Mouse (Mus musculus): Measurements from ENCODE around the gene Ccdc57.

Gene Ccdc57

DNA sequence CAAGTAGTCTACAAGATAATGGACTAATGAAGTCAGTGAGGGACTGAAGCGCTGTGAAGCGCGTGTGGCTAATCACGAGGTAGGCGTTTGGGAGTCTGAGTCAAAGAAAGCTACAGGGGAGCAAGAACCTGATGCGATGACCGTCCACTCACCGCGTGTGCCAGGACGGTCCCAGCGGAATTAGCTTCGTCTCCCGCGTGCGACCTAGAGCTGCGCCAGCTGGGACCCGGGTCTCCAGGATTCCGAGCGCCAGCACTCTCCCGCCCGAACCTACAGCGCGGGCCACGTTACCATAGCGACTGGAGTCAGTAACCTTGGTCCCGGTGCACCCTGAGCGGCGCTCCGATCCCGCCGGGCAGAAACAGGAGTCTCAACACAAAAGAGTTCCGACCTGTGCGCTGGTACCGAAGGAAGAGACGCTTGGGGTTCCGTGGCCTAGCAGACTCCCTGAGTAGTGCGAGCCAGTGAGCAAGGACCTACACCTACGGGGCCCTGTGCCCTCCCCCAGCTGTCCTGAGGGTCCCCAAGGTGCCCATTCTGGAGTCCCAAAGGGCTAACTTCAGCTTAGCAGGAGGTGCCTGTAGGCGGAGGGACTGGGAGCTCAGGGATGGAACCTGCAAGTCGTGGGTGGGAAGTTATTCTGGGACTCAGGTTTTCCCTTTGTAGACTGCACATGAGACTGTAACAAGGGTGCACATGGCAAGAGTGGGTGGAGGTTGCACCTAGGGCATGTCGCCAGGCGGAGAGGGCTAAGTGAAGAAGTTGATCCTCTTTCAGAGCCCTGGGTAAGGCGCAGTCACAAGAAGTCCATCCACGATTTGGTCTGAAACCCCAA, at the start of gene Ccdc57:
Gene Ccdc57 (minus strand): TSS at position 309 of the 835 bp plus-strand sequence.
- peak; percentile 91 for DNase-seq (ENCODE audit: extremely low read depth, insufficient read length, low spot score)

DNA sequence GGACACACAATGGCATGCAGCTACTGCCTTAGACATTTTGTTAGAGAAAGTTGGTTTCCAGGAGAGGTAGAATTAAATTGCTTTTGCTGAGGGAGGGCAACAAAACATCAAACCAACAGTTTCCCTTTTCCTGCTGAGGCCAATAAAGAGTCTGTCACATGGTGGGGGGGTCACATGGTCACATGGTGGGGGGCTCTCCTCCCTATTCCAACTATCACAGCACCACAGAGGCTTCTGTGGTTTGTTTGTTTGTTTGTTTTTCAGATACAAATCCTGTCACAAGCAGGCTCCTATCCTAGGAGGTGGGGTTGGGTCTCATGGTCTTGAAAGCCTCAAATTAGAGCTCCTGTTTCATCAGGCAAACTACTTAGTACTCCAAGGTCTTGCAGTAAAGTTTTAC, 49.8 kb upstream of the Ccdc57 start:
- no peak for DNase-seq (ENCODE audit: extremely low read depth, insufficient read length, low spot score)

DNA sequence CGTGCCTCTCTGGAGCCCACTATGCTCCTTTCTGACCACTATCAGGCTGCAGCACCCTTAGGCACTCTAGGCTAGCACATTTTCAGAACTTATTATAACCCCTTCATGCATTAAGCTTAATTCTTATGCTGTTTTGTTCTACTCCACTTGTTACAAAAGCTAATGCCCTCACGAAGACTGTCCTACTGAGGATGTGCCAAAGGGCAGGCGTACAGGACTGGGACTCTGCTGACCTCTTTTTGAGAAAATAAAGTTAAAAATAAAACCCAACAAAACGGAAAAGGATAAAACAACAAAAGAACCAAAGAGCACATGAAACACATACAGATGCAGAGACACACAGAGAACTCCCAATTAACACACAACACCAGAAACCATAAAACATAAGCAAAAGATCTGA, 49.0 kb upstream of the Ccdc57 start:
- no peak for DNase-seq (ENCODE audit: extremely low read depth, insufficient read length, low spot score)

DNA sequence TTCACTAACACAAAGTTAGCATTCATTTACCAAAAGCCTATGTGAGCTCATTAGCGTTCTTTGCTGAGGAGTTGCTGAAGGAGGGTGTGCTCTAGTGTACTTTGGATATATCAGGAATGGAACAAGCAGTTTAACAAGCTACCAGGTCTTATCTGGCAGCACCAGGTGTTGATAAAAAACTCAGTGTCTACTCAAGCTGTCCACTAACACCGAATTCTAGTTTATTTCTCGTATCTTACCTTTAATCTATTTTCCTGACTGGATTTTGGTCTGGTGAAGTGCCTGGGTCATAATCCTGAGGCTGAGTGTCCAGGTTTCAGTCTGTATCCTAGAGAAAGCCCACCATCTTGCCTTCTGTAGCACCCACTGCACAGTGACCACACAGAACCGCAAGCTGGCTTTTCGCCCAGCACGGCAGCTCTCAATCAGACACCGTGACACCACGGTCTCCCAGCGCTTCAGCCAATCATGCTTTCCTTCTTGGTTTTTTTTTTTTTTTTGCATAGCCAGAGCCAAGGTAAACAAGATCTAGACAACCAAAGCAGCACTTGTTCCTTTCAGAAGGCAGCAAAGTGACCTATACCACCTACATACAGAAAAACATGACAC, 47.9 kb upstream of the Ccdc57 start:
- no peak for DNase-seq (ENCODE audit: extremely low read depth, insufficient read length, low spot score)

DNA sequence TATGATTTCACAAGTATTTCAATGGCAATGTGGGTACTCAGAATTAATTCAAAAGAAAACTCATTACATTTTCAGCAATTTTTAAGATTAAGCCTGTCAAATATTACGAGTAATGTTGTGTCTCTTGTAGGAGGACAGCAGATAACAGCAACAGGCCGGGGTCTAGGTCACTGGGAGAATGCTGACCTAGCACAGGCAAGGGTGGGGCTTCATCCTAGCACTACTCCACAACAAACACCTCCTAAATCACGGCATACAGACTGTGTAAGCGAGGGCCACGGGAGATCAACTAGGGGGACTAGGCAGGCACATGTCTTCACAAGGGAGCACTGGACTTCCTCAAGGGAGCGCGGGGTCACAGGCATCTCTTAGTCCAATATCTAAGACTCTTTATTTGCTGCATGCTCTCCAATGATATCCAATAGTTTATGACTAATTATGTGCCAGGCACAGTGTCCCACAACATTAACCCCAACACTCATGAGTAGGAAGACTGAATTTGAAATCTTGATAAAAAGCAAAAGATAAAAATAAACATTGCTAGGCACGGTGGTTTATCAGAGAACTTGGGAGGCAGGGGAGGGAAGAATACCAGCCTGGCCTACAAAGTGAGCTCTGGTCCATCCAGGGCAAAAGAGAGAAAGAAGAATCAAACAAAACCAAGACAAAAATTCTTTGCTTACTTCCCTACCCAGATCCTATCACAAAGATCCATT, 47.2 kb upstream of the Ccdc57 start:
- DNase-seq (ENCODE audit: extremely low read depth, insufficient read length, low spot score), result no peak

DNA sequence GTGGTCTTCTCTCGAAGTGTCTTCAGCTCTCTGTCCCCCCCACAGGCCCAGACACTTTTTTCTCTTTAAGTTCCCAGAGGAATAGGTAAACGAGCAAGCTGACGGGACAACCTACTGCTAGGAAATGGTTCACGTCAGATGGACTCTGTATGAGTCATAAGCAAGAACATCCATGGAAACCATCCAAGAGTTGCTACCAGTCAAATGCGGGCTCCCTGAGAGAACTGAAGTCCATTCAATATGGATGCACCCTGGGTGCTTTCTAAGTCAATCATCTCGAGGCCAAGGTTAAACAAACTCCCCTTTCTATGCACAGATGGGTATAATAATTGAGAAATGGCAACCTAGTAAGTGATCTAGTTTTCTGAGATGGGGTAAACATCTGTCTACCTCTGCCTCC, 40.6 kb upstream of the Ccdc57 start:
- DNase-seq (ENCODE audit: extremely low read depth, insufficient read length, low spot score), result peak; percentile 42

DNA sequence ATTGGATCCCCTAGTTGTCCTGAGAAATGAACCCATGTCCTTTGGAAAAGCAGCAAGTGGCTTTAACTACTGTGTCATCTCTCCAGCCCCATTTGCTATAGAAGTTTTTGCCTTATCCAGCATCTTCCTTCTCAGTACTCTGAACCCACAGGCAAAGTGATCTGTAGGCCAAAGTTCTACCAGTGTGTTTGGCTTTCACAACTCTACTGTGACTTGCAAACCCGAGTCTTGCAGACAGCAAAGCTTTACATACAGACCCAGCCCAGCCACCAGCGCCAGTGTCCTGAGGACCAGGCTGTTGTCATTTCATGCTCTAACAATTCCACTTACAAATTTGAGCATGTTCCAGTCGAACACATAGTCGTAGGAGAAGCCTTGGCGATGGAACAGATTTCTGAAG, 38.6 kb upstream of the Ccdc57 start:
- DNase-seq (ENCODE audit: extremely low read depth, insufficient read length, low spot score), result no peak

DNA sequence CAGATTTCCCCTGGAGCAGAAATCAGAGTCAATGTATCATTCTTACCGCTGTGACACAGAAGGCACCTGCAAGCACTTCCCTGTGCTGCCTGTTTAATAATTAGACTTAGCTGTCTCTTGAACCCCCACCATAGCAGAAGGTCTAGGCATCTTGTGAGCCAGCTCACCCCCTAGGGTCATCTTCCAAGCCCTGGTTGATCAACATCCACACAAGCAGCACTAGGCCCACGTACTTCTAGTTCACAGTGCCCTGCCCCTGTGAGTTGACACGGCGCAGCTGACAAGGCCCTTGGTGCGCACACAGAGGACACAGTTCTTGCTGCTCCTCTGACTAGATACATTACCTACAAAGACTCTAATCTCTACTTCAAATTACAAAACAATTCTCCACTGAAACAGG, 37.1 kb upstream of the Ccdc57 start:
- no peak for DNase-seq (ENCODE audit: extremely low read depth, insufficient read length, low spot score)

DNA sequence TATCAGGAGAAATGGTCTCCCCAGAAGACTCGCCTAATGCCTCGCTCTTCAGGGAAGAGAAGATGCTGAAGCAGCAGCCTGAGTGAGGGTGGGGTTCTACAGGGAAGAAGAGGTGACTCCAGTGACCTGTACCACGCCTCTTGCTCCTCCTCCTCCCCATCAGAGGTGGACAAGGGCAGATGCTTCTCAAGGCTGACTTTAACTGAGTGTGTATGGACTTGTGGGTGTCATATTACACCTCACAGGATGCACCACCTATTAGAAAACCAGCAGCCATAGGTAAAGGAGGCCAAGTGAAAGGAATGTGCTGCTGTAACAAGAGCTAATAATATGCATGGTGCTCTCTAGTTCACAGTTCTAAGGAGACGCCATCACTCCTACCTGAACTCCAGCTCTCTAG, 32.9 kb upstream of the Ccdc57 start:
- DNase-seq (ENCODE audit: extremely low read depth, insufficient read length, low spot score), result no peak

DNA sequence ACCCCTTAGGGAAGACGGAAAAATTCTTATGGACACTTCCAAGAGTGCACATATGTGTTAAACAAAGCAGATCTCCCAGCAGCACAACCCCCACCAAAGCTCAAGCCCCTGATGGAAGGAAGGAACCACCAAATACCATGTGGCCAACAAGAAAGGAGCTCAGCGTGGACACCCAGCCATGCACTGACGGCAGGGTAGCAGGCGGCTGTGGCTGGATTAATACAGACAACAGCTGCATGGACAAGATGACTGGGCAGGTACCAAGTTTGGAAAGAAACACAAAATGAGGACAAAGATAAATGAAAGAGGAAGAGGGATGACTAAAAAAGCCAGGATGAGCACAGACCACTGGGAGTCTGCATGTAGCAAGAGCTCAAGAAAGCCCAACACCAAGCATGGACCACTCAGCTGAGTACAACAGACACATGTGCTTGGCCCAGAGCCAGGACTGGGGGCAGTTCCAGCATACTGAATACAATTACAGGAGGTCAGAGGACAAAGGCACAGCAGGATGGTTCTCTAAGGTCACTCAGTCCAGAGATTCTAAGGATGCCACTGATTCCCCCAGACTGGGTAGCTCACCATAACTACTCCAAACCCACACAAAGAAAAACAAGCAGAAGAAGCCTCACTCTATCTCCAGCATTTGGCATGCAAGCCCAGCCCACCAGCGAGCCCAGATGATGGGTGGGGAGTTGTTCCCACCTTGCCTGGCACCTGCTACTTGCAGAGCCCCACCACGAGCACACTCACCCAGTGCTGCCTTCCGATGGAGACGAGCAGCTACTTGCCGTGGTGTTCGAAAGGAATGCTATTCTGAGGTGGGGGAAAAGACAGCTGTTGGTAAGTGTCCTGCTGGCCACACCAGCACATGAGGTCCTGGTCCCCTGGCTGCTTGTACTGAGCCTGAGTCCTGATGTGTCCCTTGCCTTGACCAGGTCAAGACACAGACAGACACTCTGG, 31.8 kb upstream of the Ccdc57 start:
- no peak for DNase-seq (ENCODE audit: extremely low read depth, insufficient read length, low spot score)

DNA sequence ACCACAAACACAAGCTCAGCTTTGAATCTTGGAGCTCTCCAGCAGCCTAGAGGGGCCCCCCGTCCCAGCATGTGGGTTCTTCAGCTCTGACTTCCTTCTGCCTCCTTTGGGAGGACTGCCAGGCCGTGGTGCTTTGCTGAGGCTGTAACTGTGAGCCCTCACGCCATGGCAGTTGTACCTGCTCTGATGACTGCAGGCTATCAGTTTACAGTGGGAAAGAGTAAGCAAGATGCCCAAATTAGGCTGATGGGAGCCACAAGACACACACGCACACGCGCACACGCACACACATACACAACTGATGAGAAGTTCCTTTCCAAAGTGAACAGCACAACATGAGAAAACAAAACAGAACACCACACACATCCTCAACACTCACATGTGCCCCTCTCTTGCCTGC, 30.2 kb upstream of the Ccdc57 start:
- no peak for DNase-seq (ENCODE audit: extremely low read depth, insufficient read length, low spot score)

DNA sequence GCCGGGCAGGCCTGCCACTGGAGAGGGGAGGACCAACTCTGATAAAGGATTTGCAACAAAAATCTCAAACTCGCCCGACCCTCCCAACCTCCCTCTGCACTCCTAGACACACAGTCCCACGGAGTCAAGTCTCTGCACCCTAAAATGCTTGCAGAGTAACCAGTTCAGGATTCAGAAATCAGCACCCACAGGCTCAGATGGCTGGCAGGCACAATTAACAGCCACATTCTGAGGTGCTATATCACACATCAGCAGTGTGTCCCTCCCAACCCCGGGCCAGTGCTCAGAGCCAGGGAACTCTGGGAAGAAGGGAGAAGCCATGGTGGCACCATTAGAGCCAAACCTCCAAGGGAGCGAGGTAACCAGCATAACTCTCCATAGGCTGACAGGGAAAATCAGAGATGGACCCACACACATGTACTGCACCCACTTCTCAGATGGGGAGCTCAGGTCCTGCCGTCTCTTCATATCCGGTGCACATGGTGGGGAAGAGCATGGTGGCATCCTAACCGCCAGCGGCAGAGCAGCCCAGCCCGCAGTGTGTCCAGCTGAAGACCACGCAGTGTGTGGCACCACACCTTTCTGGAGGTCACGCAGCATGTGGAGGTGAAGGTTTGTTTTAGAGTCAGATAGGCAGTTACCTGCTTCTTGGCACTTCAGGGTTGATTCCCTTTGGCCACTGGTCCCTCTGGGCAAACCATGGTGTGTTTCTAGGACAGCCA, 29.5 kb upstream of the Ccdc57 start:
- DNase-seq (ENCODE audit: extremely low read depth, insufficient read length, low spot score), result no peak

DNA sequence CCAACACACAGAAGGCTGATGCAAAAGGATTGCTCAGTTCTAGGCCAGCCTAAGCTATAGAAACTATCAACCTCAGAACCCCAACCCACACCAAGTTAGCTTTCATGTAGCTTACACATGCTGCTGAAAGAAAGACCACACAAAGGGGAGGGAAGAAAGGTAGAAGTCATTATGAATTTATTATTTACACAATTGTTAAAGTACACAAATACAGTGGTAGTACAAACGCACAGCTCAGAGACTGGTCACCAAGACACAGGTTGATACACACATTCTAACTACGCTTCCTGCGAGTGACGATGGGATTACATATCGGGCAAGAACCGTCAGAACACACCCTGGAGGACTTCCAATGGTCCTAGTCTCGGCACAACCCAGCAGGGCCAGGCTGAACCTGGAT, 28.9 kb upstream of the Ccdc57 start:
- DNase-seq (ENCODE audit: extremely low read depth, insufficient read length, low spot score), result no peak

DNA sequence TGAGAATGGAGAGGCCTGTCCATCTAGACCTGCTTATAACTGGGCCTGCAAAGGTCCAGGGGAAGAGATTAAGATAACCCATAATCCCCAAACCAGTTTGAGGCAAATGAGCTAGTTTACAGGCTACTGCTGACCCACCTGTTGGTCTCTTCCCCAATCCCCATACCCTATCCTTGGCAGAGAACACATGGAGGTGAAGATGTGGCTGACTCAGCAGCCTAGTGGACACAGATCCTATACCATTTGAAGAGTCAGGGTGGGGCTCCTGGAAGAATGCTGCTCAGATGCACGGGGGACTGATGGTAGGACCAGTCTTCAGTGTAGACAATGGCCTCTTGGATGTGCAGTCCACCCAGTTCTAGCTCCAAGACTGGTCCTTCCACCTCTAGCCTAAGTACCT, 27.6 kb upstream of the Ccdc57 start:
- DNase-seq (ENCODE audit: extremely low read depth, insufficient read length, low spot score), result no peak

DNA sequence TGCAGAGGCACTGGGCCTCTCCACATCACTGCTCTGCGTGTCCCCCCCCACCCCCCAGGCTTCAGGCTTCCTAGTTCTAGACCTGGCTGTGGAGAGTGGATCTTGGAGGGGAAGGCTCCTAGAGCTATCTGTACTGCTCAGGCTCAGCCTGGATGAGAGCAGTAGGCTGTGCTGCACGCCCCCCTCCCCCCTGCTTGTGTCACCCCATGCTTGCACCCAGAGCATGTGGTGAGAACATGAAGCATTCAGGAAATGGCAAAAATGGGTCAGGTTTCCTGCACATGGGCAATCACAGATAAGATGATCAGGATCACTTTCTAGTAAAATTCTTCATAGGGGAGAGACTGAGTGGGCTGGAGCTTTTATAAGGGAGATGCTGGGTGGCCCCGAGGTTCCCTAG, 26.9 kb upstream of the Ccdc57 start:
- DNase-seq (ENCODE audit: extremely low read depth, insufficient read length, low spot score), result no peak

DNA sequence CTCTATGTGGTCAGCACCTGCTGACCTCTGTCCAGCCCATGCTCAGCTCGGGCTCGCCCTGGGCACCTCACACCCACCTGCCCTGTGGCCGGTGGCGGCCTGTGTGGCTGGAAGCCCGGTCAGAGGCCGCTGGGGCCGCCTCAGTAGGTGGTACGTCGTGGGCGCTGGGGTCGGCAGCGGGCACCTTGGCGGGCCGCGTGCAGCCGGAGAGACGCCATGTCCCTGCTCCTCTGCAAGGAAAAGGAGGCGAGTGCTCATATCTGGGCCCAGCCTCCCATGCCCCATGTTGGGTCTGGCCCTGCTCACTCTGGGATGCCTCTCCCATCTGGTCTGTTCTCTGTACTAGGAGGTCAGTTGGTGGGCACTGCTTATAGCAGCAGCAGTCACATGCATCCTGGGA, 26.4 kb upstream of the Ccdc57 start:
- DNase-seq (ENCODE audit: extremely low read depth, insufficient read length, low spot score), result no peak

DNA sequence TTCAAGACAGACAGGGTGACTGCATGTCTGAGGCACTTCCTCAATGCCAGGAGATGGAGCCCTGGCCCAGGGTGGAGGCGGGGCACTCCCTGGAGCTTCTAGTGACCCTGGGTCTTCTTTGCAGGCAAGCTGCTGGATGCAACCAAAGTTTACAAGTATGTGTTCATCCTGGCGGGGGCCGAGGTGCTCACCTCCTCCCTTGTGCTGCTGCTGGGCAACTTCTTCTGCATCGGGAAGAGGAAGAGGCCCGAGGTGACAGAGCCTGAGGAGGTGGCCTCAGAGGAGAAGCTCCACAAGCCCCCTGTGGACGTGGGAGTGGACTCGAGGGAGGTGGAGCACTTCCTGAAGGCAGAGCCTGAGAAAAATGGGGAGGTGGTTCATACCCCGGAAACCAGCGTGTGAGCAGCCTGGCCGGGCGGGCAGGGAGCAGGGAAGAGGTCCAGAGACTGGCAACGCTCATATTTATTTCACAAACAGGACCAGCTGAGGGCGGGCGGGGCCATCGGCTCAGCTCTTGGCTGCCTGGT, 25.1 kb upstream of the Ccdc57 start:
- no peak for DNase-seq (ENCODE audit: extremely low read depth, insufficient read length, low spot score)

DNA sequence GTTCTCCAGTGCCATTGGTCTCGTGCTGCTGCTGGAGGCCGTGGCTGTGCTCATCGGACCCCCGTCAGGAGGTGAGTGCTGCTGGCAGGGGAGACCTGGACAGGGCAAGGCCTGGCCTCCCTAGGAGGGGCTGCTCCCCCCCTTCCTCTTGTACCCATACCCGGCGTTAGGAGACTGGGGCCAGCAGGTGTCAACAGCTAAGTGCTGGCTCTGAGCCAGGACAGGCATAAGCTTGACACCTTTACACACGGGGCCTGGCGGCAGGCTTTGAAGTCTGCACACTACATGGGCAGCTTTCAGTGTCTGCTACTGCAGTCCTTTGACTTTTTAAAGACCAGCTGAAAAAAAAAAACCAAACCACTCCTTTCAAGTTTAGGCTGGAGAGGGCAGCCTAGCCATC, 24.4 kb upstream of the Ccdc57 start:
- no peak for DNase-seq (ENCODE audit: extremely low read depth, insufficient read length, low spot score)

DNA sequence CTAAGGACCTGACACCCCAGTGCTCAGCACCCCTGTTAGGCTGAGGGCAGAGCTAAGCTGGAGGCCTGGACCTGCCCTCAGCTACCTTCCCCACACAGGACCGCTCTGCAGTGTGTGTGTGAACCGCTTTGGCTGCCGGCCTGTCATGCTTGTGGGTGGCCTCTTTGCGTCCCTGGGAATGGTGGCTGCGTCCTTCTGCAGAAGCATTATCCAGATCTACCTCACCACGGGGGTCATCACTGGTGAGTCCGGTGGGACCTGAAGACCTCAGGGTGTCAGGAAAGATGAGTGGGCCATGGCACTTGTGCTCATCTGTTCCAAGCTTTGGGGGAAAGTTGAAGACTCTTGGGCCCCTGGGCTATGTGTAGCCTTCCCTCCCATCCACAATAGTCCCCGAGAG, 23.0 kb upstream of the Ccdc57 start:
- DNase-seq (ENCODE audit: extremely low read depth, insufficient read length, low spot score), result no peak

DNA sequence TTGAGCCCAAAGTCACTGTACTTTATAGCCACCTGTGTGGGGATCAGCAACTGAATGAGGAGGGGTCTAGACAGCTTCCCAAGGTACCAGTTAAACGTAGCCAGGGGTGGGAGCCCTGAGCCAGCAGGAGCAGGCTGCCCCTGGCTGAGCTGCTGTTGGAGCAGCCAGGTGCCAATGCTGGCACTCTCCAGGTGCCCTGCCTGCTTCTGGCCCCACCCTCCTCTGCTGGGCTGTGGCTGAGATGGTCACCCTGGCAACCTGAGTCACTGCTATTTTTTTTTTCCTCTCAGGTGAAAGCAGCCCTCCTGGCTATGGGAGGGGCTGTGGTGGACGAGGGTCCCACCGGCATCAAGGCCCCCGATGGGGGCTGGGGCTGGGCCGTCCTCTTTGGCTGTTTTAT, 22.3 kb upstream of the Ccdc57 start:
- DNase-seq (ENCODE audit: extremely low read depth, insufficient read length, low spot score), result no peak

Data from 3134 (cell line).